Mouse (Mus musculus) forebrain, embryonic 14.5 days (tissue): ENCODE measurements at regions not wholly inside any gene's neighbourhood (a gene's known extent, or its start where the extent isn't known, plus 50 kb on each side); places are given as distances from the start of the nearest gene placed in this dataset.
A peak's percentile ranks its signal among the peaks of the same experiment; 100 is the strongest.

Source experiments
- ATAC-seq: fragments of 200-750 bp; cut with Nextera tagmentation; 2 replicates; pipeline ENCODE4 v1.8.0; 2017; ENCODE audit warnings: mild to moderate bottlenecking, moderate library complexity
- DNase-seq: peaks from one replicate; pipeline ENCODE4 v3.0.0-alpha.2; 2015; ENCODE audit warnings: low spot score
- H3K27ac ChIP-seq: fragments of 300-500 bp; sonication (generic); 2 replicates; pipeline ENCODE4 v1.5.1; 2014; ENCODE audit warnings: low read depth, mild to moderate bottlenecking, control low read depth, low read length, moderate library complexity
- H3K27me3 ChIP-seq: fragments of 300-500 bp; sonication (generic); replicated peaks from 2 replicates; pipeline ENCODE4 v1.6.1; 2014; ENCODE audit warnings: low read length, control low read depth, mixed read lengths; ENCODE audit not compliant: control insufficient read depth, insufficient read depth
- H3K36me3 ChIP-seq: fragments of 300-500 bp; sonication (generic); 2 replicates; pipeline ENCODE4 v1.6.1; 2014; ENCODE audit warnings: low read length, control low read depth; ENCODE audit not compliant: control insufficient read depth, insufficient read depth
- H3K4me1 ChIP-seq: fragments of 300-500 bp; sonication (generic); 2 replicates; pipeline ENCODE4 v1.6.1; 2014; ENCODE audit warnings: antibody characterized with exemption, low read length, control low read depth; ENCODE audit not compliant: control insufficient read depth, insufficient read depth
- H3K4me2 ChIP-seq: fragments of 300-500 bp; sonication (generic); 2 replicates; pipeline ENCODE4 v1.6.1; 2014; ENCODE audit warnings: mild to moderate bottlenecking, control low read depth, low read length
- H3K4me3 ChIP-seq: fragments of 300-500 bp; sonication (generic); 2 replicates; pipeline ENCODE4 v1.5.1; 2014; ENCODE audit warnings: low read depth, low read length, control low read depth
- H3K9ac ChIP-seq: fragments of 300-500 bp; sonication (generic); 2 replicates; pipeline ENCODE4 v1.6.1; 2014; ENCODE audit warnings: mild to moderate bottlenecking, low read length, control low read depth, moderate library complexity
- H3K9me3 ChIP-seq: fragments of 300-500 bp; sonication (generic); replicated peaks from 2 replicates; pipeline ENCODE4 v1.6.1; 2016; ENCODE audit warnings: low read length, control low read depth, mixed read lengths; ENCODE audit not compliant: control insufficient read depth
- WGBS: fragments of 180-500 bp; shearing (Covaris S2); extraction: QIAGEN DNeasy Blood & Tissue Kit; methylation state at CpG from one replicate; pipeline ENCODE4 v1.1.7; 2014; 5-methylcytosine and 5-hydroxymethylcytosine counted together

DNA sequence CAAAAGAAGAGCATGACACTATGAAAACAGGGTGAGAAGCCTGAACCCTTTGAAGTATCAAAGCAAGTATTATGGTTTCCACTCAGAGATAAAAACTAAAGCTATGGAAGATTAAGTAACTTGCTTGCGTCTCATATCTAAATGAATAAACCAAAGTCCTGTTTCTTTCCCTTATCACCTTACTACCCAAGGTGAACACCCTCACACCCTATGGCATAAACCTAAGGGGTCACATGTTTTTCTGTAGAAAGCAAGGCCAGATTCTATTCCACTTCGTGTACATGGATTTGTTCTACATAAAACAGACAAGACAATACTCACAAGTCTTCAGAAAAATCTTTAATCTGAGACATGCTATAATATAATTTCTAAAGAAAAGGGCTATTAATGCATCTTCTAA, 629.6 kb upstream of the Adgra3 start:
- Histone ChIP-seq H3K9me3 (no peaks in the 10 kb centered on the region), H3K9ac (no peak overlapping the region), H3K36me3 (no peaks in the 10 kb centered on the region), H3K4me3 (no peak overlapping the region), H3K4me2 (no peak overlapping the region), H3K4me1 (no peaks in the 10 kb centered on the region), H3K27ac (no peak overlapping the region), H3K27me3 (no peaks in the 10 kb centered on the region)
- WGBS, result 83% methylated on average over 2 of the region's 2 CpGs
- ATAC-seq (no peak), DNase-seq (no peak)

- H3K9ac ChIP-seq, result no peak overlapping the region
- 85% methylated on average over 5 of the region's 5 CpGs for WGBS
- DNase-seq (no peak), ATAC-seq (no peak)
- no peaks in the 10 kb centered on the region for H3K36me3 ChIP-seq
- no peaks in the 10 kb centered on the region for H3K27me3 ChIP-seq
- no peak overlapping the region for H3K4me3 ChIP-seq
- no peaks in the 10 kb centered on the region for H3K9me3 ChIP-seq
- H3K4me2 ChIP-seq, result no peak overlapping the region
- no peak overlapping the region for H3K27ac ChIP-seq
- no peaks in the 10 kb centered on the region for H3K4me1 ChIP-seq
Measured at GRCm38 (mm10) chr5:50683966-50684365, 625.2 kb upstream of the Adgra3 start.

GRCm38 (mm10) chr5:50636539-50636938, 577.7 kb upstream of the Adgra3 start:
- ATAC-seq (no peak), DNase-seq (no peak)
- no peak overlapping the region for H3K4me3 ChIP-seq
- no peaks in the 10 kb centered on the region for H3K4me1 ChIP-seq
- H3K27me3 ChIP-seq, result no peaks in the 10 kb centered on the region
- no peak overlapping the region for H3K4me2 ChIP-seq
- no peaks in the 10 kb centered on the region for H3K9me3 ChIP-seq
- H3K27ac ChIP-seq, result no peak overlapping the region
- no peaks in the 10 kb centered on the region for H3K36me3 ChIP-seq
- no peak overlapping the region for H3K9ac ChIP-seq

DNA sequence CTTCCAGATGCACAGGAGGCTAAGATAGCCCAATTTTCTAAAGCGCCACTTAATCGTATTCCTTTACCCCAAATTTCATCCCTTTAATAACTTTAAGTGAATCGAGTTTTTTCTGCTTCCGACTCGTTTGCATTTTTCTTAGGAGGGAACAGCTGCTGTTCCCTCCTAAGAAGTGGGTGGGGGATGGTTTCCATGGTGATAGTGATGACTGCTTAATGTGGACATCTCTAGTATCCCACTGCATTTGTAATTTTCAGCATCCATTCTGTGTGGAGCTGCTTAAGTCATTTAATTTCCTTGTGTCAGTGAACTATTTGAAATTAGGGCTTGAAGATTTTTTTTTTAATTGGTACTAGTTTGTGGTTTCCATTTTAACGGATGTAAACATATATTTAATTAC, 567.8 kb upstream of the Adgra3 start:
- 56% methylated on average over 6 of the region's 6 CpGs for WGBS
- Histone ChIP-seq H3K4me3 (no peak overlapping the region), H3K36me3 (no peaks in the 10 kb centered on the region), H3K9me3 (no peaks in the 10 kb centered on the region), H3K4me1 (no peaks in the 10 kb centered on the region), H3K27ac (no peak overlapping the region), H3K9ac (no peak overlapping the region), H3K4me2 (no peak overlapping the region), H3K27me3 (no peaks in the 10 kb centered on the region)
- ATAC-seq (peak; percentile 83), DNase-seq (peak; percentile 75)

- no peak overlapping the region for H3K4me3 ChIP-seq
- no peak overlapping the region for H3K27ac ChIP-seq
- H3K27me3 ChIP-seq, result no peaks in the 10 kb centered on the region
- H3K4me2 ChIP-seq, result no peak overlapping the region
- no peaks in the 10 kb centered on the region for H3K9me3 ChIP-seq
- H3K36me3 ChIP-seq, result no peaks in the 10 kb centered on the region
- no peak for ATAC-seq
- no peak for DNase-seq
- no peaks in the 10 kb centered on the region for H3K4me1 ChIP-seq
- H3K9ac ChIP-seq, result no peak overlapping the region
Measured at GRCm38 (mm10) chr5:50624206-50624605, 565.4 kb upstream of the Adgra3 start.
